Mouse (Mus musculus) kidney, postnatal 4 days (tissue): Measurements from ENCODE around the gene 1110017D15Rik.
A peak's percentile ranks its signal among the peaks of the same experiment; 100 is the strongest.

Experiments used
- DNase-seq, 2 experiments: peaks; one replicate each; pipeline ENCODE4 v3.0.0; 2021; ENCODE audit warnings: mixed read lengths in 2 of 2

Gene 1110017D15Rik

GRCm38 (mm10) chr4:41517233-41517632 lies at the start of gene 1110017D15Rik:
1110017D15Rik (minus strand) TSS chr4:41517333.
- no peak for DNase-seq

GRCm38 (mm10) chr4:41566123-41566522 lies 49.0 kb upstream of the 1110017D15Rik start:
- DNase-seq: no peak

GRCm38 (mm10) chr4:41563297-41563696 lies 46.2 kb upstream of the 1110017D15Rik start:
- no peak for DNase-seq

- no peak for DNase-seq
Observed at GRCm38 (mm10) chr4:41557092-41557491, 40.0 kb upstream of the 1110017D15Rik start.

- DNase-seq: no peak
Observed at GRCm38 (mm10) chr4:41556311-41556953, 39.3 kb upstream of the 1110017D15Rik start.

- peak; percentile 76 to 84 for DNase-seq
Observed at GRCm38 (mm10) chr4:41554994-41555663, 38.0 kb upstream of the 1110017D15Rik start.

- peak in 1 of 2 experiments; percentile 20 for DNase-seq
Observed at GRCm38 (mm10) chr4:41553116-41553515, 36.0 kb upstream of the 1110017D15Rik start.

- peak; percentile 85 to 86 for DNase-seq
Observed at GRCm38 (mm10) chr4:41552529-41552928, 35.4 kb upstream of the 1110017D15Rik start.

- no peak for DNase-seq
Observed at GRCm38 (mm10) chr4:41547086-41547485, 30.0 kb upstream of the 1110017D15Rik start.

GRCm38 (mm10) chr4:41545985-41546384 lies 28.9 kb upstream of the 1110017D15Rik start:
- peak; percentile 80 to 83 for DNase-seq

- no peak for DNase-seq
Observed at GRCm38 (mm10) chr4:41542136-41542535, 25.0 kb upstream of the 1110017D15Rik start.

- DNase-seq: no peak
Observed at GRCm38 (mm10) chr4:41534866-41535265, 17.7 kb upstream of the 1110017D15Rik start.

- DNase-seq: peak; percentile 79
Observed at GRCm38 (mm10) chr4:41532420-41532819, 15.3 kb upstream of the 1110017D15Rik start.

GRCm38 (mm10) chr4:41527996-41528395 lies 10.9 kb upstream of the 1110017D15Rik start:
- DNase-seq: peak; percentile 73 to 78

- DNase-seq: no peak
Observed at GRCm38 (mm10) chr4:41527076-41527475, 9.9 kb upstream of the 1110017D15Rik start.

GRCm38 (mm10) chr4:41526553-41526952 lies 9.4 kb upstream of the 1110017D15Rik start:
- DNase-seq: no peak

- no peak for DNase-seq
Observed at GRCm38 (mm10) chr4:41524829-41525228, 7.7 kb upstream of the 1110017D15Rik start.

- no peak for DNase-seq
Observed at GRCm38 (mm10) chr4:41523839-41524238, 6.7 kb upstream of the 1110017D15Rik start.

- peak; percentile 62 to 66 for DNase-seq
Observed at GRCm38 (mm10) chr4:41522788-41523187, 5.7 kb upstream of the 1110017D15Rik start.

- no peak for DNase-seq
Observed at GRCm38 (mm10) chr4:41522136-41522535, 5.0 kb upstream of the 1110017D15Rik start.

GRCm38 (mm10) chr4:41520641-41521040 lies 3.5 kb upstream of the 1110017D15Rik start:
- DNase-seq: no peak

- DNase-seq: no peak
Observed at GRCm38 (mm10) chr4:41519195-41519594, 2.1 kb upstream of the 1110017D15Rik start.

GRCm38 (mm10) chr4:41518349-41518748 lies 1.2 kb upstream of the 1110017D15Rik start:
- DNase-seq: no peak

GRCm38 (mm10) chr4:41513714-41514113 lies 3.4 kb downstream of the 1110017D15Rik start:
- no peak for DNase-seq
